Mouse (Mus musculus) splenic B cell, adult 2 months (primary cell): Measurements from ENCODE around the gene Prl2c2.
"Not testable (repeated sequence)": the region's sequence is repeated elsewhere in the genome, so short reads cannot be mapped to it uniquely, and the experiment has no call there.

Source experiments
- DNase-seq: peaks from one replicate; pipeline ENCODE4 v3.0.0-alpha.2; 2011; ENCODE audit warnings: low read depth, low spot score
- H3K27me3 ChIP-seq: 2 replicates; pipeline ENCODE4 v1.6.1; 2012; ENCODE audit warnings: mild to moderate bottlenecking, low read length, moderate library complexity, mixed read lengths; ENCODE audit not compliant: control insufficient read depth, poor library complexity, insufficient read depth, severe bottlenecking
- H3K36me3 ChIP-seq: 2 replicates; pipeline ENCODE4 v1.6.1; 2012; ENCODE audit warnings: mild to moderate bottlenecking, low read length, moderate library complexity, mixed read lengths; ENCODE audit not compliant: control insufficient read depth, poor library complexity, insufficient read depth, severe bottlenecking

Prl2c2 gene

GRCm38 (mm10) chr13:13005283-13005682 is at the start of gene Prl2c2:
Prl2c2 (minus strand) TSS chr13:13005383.
- not testable (repeated sequence) for H3K36me3 ChIP-seq, H3K27me3 ChIP-seq, DNase-seq

GRCm38 (mm10) chr13:13025872-13026271 is 20.7 kb upstream of the Prl2c2 start:
- not testable (repeated sequence) for H3K36me3 ChIP-seq, DNase-seq, H3K27me3 ChIP-seq

- not testable (repeated sequence) for DNase-seq, H3K27me3 ChIP-seq, H3K36me3 ChIP-seq
Observed at GRCm38 (mm10) chr13:13013993-13014549, 8.9 kb upstream of the Prl2c2 start.
